Mouse (Mus musculus): ENCODE measurements at regions not wholly inside any gene's neighbourhood (a gene's known extent, or its start where the extent isn't known, plus 50 kb on each side); places are given as distances from the start of the nearest gene placed in this dataset.

DNA sequence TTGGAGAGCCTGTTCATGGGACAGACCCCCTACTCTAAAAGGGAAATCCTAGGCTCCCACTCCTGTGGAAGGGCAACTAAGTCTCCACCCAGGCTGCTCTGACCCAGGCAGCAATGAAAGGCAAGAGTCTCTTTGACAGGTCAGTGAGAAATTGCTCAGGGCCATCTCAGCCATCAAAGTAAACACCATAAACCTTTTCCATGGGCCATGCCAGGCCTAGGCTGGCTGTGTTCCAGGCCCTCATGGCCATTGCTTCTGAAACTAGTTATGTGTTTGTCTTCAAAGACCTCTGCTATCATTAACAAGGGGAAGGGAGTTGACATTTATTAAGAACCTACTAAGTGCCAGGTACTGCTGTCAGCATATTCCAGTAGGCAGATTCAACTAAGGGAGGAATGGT is 101.8 kb upstream of the Slc22a23 start:
- TF ChIP-seq CTCF (IDR thresholded peaks at IDR 0.05) (no peak), POLR2A (IDR thresholded peaks at IDR 0.05; ENCODE audit: insufficient read depth, low read depth, low read length) (no peak), EP300 (IDR thresholded peaks at IDR 0.05; ENCODE audit: insufficient read depth, low read depth, low read length) (no peak)

Measured in heart, adult 2 months (tissue).